Mouse (Mus musculus): Measurements from ENCODE around the gene Tcaf2. TPM values are rescaled to one million over a fixed set of nuclear protein-coding genes. Genes with fewer than 3 reads are reported as not detected.

Gene Tcaf2
- polyA plus RNA-seq, 1 experiment = 0.49 TPM

DNA sequence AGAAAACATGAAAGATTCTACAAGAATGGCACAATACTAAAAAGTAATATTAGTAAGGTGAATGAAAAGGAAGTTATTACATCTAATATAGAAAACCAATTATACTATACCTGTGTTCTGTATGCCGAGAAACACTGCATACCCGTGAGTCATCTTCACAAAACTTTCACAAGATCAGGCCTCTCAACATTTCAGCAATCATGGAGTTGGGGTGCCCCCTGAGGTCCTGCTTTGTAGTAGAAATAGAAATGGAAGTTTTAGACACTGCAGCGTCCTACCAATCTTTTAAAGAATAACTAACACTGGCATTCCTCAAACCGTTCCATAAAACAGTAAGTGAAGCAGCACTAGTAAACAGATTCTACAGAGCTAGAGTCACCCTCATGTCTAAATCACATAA is 66.4 kb downstream of the Tcaf2 start:
- Histone ChIP-seq H3K4me1 (ENCODE audit: control insufficient read depth, insufficient read depth, insufficient read length) (no peaks in the 10 kb centered on the region), H3K27me3 (ENCODE audit: control insufficient read depth, insufficient read depth, low read length) (no peaks in the 10 kb centered on the region; the same call in 1 of the 2 replicates), H3K4me3 (ENCODE audit: extremely low read depth, insufficient read depth, insufficient read length) (no peak overlapping the region), H3K27ac (ENCODE audit: insufficient read depth, low read length) (no peak overlapping the region), H3K36me3 (ENCODE audit: control insufficient read depth, insufficient read depth, low read length) (no peaks in the 10 kb centered on the region)
- WGBS = 66% methylated on average over 4 of the region's 4 CpGs
- no peak for TF ChIP-seq POLR2A (IDR thresholded peaks at IDR 0.05; ENCODE audit: low read depth, low read length)
- no peak for TF ChIP-seq CTCF (IDR thresholded peaks at IDR 0.05; ENCODE audit: extremely low read depth, insufficient read depth, insufficient read length, insufficient replicate concordance)
- DNase-seq (ENCODE audit: low read depth in 1 of 2, low spot score in 2 of 2) = no peak

- TF ChIP-seq CTCF (IDR thresholded peaks at IDR 0.05; ENCODE audit: extremely low read depth, insufficient read depth, insufficient read length, insufficient replicate concordance) (no peak), POLR2A (IDR thresholded peaks at IDR 0.05; ENCODE audit: low read depth, low read length) (no peak)
- DNase-seq (ENCODE audit: low read depth in 1 of 2, low spot score in 2 of 2) = no peak
- WGBS = 90% methylated on average over 2 of the region's 2 CpGs
- Histone ChIP-seq H3K4me1 (ENCODE audit: control insufficient read depth, insufficient read depth, insufficient read length) (no peaks in the 10 kb centered on the region), H3K27ac (ENCODE audit: insufficient read depth, low read length) (no peak overlapping the region), H3K27me3 (ENCODE audit: control insufficient read depth, insufficient read depth, low read length) (no peaks in the 10 kb centered on the region), H3K4me3 (ENCODE audit: extremely low read depth, insufficient read depth, insufficient read length) (no peak overlapping the region), H3K36me3 (ENCODE audit: control insufficient read depth, insufficient read depth, low read length) (no peaks in the 10 kb centered on the region)
Measured at GRCm38 (mm10) chr6:42577433-42577832, 67.6 kb downstream of the Tcaf2 start.

Other genes starting within 250 kb of the Tcaf2 start
- 0.13 and 0.69 TPM in 2 replicates for gene Tas2r143, start 245.0 kb downstream of the Tcaf2 start, polyA plus RNA-seq (2012; rRNA removed)
- gene Tas2r135, start 239.8 kb downstream of the Tcaf2 start, polyA plus RNA-seq (2012; rRNA removed) = 0.07 and 0.13 TPM in 2 replicates
- gene Tas2r126, start 210.7 kb downstream of the Tcaf2 start, polyA plus RNA-seq (2012; rRNA removed) = 0.09 TPM in 1 of 2 replicates, not detected in the other
- gene Olfr458, start 180.1 kb downstream of the Tcaf2 start, polyA plus RNA-seq (2012; rRNA removed) = not detected in 2 replicates
- gene Olfr457, start 168.9 kb downstream of the Tcaf2 start, polyA plus RNA-seq (2012; rRNA removed) = not detected in 2 replicates
- gene Olfr456, start 158.0 kb downstream of the Tcaf2 start, polyA plus RNA-seq (2012; rRNA removed) = 0.09 TPM in 1 of 2 replicates, not detected in the other
- not detected in 2 replicates for gene Olfr455, start 97.7 kb downstream of the Tcaf2 start, polyA plus RNA-seq (2012; rRNA removed)
- not detected in 2 replicates for gene Tcaf3, start 47.6 kb downstream of the Tcaf2 start, polyA plus RNA-seq (2012; rRNA removed)
- gene Tcaf1, start 64.8 kb upstream of the Tcaf2 start, polyA plus RNA-seq (2012; rRNA removed) = 2.5 and 2.9 TPM in 2 replicates
- not detected in 2 replicates for gene Olfr453, start 94.1 kb upstream of the Tcaf2 start, polyA plus RNA-seq (2012; rRNA removed)
- not detected in 2 replicates for gene Olfr38, start 111.2 kb upstream of the Tcaf2 start, polyA plus RNA-seq (2012; rRNA removed)
- not detected in 2 replicates for gene Olfr452, start 139.8 kb upstream of the Tcaf2 start, polyA plus RNA-seq (2012; rRNA removed)
- gene Olfr450, start 166.7 kb upstream of the Tcaf2 start, polyA plus RNA-seq (2012; rRNA removed) = not detected in 2 replicates
- gene Olfr449, start 189.1 kb upstream of the Tcaf2 start, polyA plus RNA-seq (2012; rRNA removed) = not detected in 2 replicates
- not detected in 2 replicates for gene Olfr448, start 245.2 kb upstream of the Tcaf2 start, polyA plus RNA-seq (2012; rRNA removed)

Measured in spleen, adult 2 months (tissue).